Mouse (Mus musculus) intestine, postnatal 0 days (tissue): ENCODE data around the gene Fuom. TPM values are rescaled to one million over a fixed set of nuclear protein-coding genes. Genes with fewer than 3 reads are reported as not detected.

Experiments
- ATAC-seq: fragments of 200-750 bp; cut with Nextera tagmentation; 2 replicates; pipeline ENCODE4 v1.8.0; 2017; ENCODE audit warnings: mild to moderate bottlenecking, moderate TSS enrichment, moderate library complexity
- H3K27ac ChIP-seq: fragments of 300-500 bp; sonication (generic); 2 replicates; pipeline ENCODE4 v1.5.1; 2014; ENCODE audit warnings: mild to moderate bottlenecking, low read depth, low read length, moderate library complexity
- H3K27me3 ChIP-seq: fragments of 300-500 bp; sonication (generic); replicated peaks from 2 replicates; pipeline ENCODE4 v1.6.1; 2014; ENCODE audit warnings: low read length, mixed read lengths; ENCODE audit not compliant: control insufficient read depth, insufficient read depth
- H3K36me3 ChIP-seq: fragments of 300-500 bp; sonication (generic); 2 replicates; pipeline ENCODE4 v1.6.1; 2014; ENCODE audit warnings: mild to moderate bottlenecking, moderate library complexity; ENCODE audit not compliant: control insufficient read depth, insufficient read depth
- H3K4me1 ChIP-seq: fragments of 300-500 bp; sonication (generic); replicated peaks from 2 replicates; pipeline ENCODE4 v1.6.1; 2014; ENCODE audit warnings: antibody characterized with exemption, low read length, mixed read lengths; ENCODE audit not compliant: control insufficient read depth, insufficient read depth
- H3K4me2 ChIP-seq: fragments of 300-500 bp; sonication (generic); replicated peaks from 2 replicates; pipeline ENCODE4 v1.6.1; 2014; ENCODE audit warnings: low read depth, mild to moderate bottlenecking, moderate library complexity
- H3K4me3 ChIP-seq: fragments of 300-500 bp; sonication (generic); 2 replicates; pipeline ENCODE4 v1.5.1; 2014; ENCODE audit warnings: low read depth, low read length
- H3K9ac ChIP-seq: fragments of 300-500 bp; sonication (generic); 2 replicates; pipeline ENCODE4 v1.6.1; 2014; ENCODE audit warnings: mild to moderate bottlenecking, low read depth, low read length
- H3K9me3 ChIP-seq: fragments of 300-500 bp; sonication (generic); 2 replicates; pipeline ENCODE4 v1.6.1; 2016; ENCODE audit warnings: mixed run types; ENCODE audit not compliant: control insufficient read depth
- CTCF ChIP-seq: sonication (generic); IDR thresholded peaks from 2 replicates; pipeline ENCODE4 v1.5.1; 2016; ENCODE audit warnings: low read depth, mild to moderate bottlenecking, control low read depth, antibody characterized with exemption, moderate library complexity
- WGBS: fragments of 180-500 bp; shearing (Covaris S2); extraction: QIAGEN DNeasy Blood & Tissue Kit; methylation state at CpG from one replicate; pipeline ENCODE4 v1.1.7; 2014; 5-methylcytosine and 5-hydroxymethylcytosine counted together
- polyA plus RNA-seq: library from polyadenylated mRNA; unstranded; fragments of >200 nt; fragmentation: Nextera tagmentation; extraction: Ambion mirVana; gene quantifications from 2 replicates; pipeline ENCODE4 v1.2.1, GENCODE M21; 2015

The Fuom gene
- polyA plus RNA-seq, 1 experiment from 2014 or later = 138 TPM

DNA sequence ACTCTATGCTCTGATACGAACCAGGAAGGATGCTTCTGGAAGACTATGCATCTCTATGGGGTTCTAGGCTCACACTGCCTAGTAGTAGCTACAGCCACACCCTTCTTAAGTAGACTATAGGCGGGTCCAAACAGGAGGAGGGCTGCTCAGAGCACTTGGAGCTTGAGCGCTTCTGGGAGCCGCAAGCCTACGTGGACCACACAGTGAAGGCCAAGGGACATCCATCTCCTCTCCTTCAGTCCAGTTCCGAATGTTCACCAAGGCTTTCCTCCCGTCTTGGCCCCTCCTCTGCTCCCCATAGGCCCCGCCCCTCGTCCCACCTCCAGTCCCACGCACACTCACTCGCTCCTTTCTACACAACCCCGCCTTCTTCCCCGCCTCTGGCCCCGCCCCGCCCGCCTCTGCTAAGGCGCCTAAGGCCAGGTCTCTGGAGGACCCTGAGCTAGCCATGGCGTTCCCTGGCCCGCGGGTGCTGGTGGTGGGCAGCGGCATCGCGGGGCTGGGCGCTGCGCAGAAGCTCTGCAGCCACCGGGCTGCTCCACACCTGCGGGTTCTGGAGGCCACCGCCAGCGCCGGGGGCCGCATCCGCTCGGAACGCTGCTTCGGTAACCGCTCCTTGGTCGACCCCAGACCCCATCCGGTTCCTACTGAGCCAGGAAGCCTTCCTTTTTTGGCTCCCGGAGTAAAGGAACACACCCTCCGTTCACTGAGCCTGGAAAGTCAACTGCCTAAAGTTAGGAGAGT lies 23.2 kb upstream of the Fuom start:
- under 1% methylated on average over 39 of the region's 40 CpGs for WGBS
- Histone ChIP-seq H3K27ac (peak overlapping the region; percentile 50; the same call in 1 of the 2 replicates), H3K9ac (peak overlapping the region; percentile 87), H3K9me3 (no peaks in the 10 kb centered on the region), H3K4me3 (peak overlapping the region; percentile 89), H3K4me1 (no peaks in the 10 kb centered on the region), H3K27me3 (no peaks in the 10 kb centered on the region), H3K4me2 (peak overlapping the region; percentile 90), H3K36me3 (peaks cover 14% of the 10 kb centered on the region)
- ATAC-seq = peak; percentile 90
- TF ChIP-seq CTCF = no peak

DNA sequence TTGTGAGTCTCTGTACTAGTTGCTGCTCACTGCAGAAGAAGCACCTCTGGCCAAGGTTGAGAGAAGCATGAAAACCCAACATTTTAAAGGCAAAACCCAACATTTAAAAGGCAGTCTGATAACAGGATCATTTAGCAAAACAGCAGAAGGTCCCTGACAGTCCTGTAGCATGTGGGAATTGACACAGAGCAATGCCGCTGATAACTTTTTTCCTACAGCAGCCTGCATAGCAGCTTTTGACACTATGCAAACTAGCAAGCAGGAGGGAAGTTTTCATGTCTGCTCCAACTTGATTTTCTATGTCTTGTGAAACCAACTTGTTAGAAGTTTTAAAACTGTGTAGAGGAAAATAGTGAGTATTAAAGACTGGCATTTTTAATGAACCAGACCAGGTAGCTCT lies 22.1 kb upstream of the Fuom start:
- 98% methylated on average over 1 of the region's 1 CpGs for WGBS
- ATAC-seq = no peak
- H3K9me3 ChIP-seq = no peaks in the 10 kb centered on the region
- no peaks in the 10 kb centered on the region for H3K4me1 ChIP-seq
- H3K9ac ChIP-seq = no peak overlapping the region
- H3K27ac ChIP-seq = no peak overlapping the region
- H3K4me2 ChIP-seq = no peak overlapping the region
- TF ChIP-seq CTCF = no peak
- H3K4me3 ChIP-seq = no peak overlapping the region
- H3K27me3 ChIP-seq = no peaks in the 10 kb centered on the region
- H3K36me3 ChIP-seq = peaks cover 4% of the 10 kb centered on the region; the same call in 1 of the 2 replicates

DNA sequence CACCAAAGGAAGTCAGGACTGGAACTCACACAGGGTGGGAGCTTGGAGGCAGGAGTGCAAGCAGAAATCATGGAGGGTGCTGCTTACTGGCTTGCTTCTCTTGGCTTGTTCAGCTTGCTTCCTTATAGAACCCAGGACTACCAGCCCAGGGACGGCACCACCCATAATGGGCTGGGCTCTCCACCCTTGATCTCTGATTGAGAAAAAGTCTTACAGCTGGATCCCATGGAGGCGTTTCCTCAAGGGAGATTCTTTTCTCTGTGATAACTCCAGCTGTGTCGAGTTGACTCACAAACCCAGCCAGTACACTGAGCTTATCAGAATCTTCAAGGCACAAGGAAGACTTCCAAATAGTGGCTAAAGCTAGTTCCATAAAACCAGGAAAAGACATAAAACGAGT lies 20.5 kb upstream of the Fuom start:
- no peak for TF ChIP-seq CTCF
- Histone ChIP-seq H3K4me3 (no peak overlapping the region), H3K27ac (peak overlapping the region; percentile 60; the same call in 1 of the 2 replicates), H3K4me2 (peak overlapping the region; percentile 18), H3K36me3 (no peaks in the 10 kb centered on the region), H3K9me3 (no peaks in the 10 kb centered on the region), H3K4me1 (no peaks in the 10 kb centered on the region), H3K9ac (no peak overlapping the region), H3K27me3 (no peaks in the 10 kb centered on the region)
- WGBS = 19% methylated on average over 4 of the region's 4 CpGs
- peak; percentile 34 for ATAC-seq

DNA sequence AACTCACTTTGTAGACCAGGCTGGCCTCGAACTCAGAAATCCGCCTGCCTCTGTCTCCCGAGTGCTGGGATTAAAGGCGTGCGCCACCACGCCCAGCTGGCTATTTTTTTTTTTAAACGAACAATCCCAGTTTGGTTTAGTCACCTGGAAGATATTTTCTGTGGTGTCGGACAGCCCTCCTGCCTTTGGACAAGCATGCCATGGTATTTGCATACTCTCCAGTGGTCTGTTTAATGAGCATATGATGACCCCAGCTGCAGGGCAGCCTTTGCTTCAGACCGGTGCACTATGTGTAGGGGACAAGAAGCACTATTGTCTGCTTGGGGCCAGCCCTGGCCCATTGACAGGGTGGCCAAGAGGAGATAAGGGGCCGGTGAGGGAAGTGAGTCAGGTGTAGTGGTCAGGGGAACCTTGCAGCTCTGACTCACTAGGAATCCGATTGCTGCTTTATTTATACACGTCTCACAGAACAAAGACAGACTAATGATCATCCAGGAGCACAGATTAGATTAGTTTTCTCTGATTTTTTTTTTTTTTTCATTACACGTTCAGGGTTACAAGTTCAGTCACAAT lies 19.2 kb upstream of the Fuom start:
- ATAC-seq = peak; percentile 49
- no peak overlapping the region for H3K4me2 ChIP-seq
- no peak for TF ChIP-seq CTCF
- no peak overlapping the region for H3K4me3 ChIP-seq
- H3K9ac ChIP-seq = no peak overlapping the region
- no peaks in the 10 kb centered on the region for H3K36me3 ChIP-seq
- no peaks in the 10 kb centered on the region for H3K4me1 ChIP-seq
- H3K9me3 ChIP-seq = no peaks in the 10 kb centered on the region
- no peak overlapping the region for H3K27ac ChIP-seq
- H3K27me3 ChIP-seq = no peaks in the 10 kb centered on the region
- WGBS = 49% methylated on average over 10 of the region's 13 CpGs

DNA sequence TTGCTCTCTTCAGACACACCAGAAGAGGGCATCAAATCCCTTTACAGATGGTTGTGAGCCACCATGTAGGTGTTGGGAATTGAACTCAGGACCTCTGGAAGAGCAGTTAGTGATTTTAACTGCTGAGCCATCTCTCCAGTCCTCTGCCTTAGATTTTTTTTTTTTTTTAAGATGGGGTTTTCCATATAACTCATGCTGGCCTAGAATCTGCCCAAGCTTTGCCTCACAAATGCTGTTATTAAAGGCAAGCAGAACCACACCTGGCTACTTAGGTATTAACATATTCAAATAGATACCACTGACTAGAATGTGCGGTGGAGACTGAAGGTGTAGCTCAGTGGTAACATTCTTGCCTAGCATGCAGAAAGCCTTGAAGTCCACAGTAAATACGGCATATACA lies 18.2 kb upstream of the Fuom start:
- H3K36me3 ChIP-seq = no peaks in the 10 kb centered on the region
- no peak overlapping the region for H3K27ac ChIP-seq
- no peak overlapping the region for H3K9ac ChIP-seq
- WGBS = 96% methylated on average over 2 of the region's 2 CpGs
- no peaks in the 10 kb centered on the region for H3K27me3 ChIP-seq
- H3K4me3 ChIP-seq = no peak overlapping the region
- H3K9me3 ChIP-seq = no peaks in the 10 kb centered on the region
- ATAC-seq = no peak
- no peaks in the 10 kb centered on the region for H3K4me1 ChIP-seq
- no peak overlapping the region for H3K4me2 ChIP-seq
- TF ChIP-seq CTCF = no peak

DNA sequence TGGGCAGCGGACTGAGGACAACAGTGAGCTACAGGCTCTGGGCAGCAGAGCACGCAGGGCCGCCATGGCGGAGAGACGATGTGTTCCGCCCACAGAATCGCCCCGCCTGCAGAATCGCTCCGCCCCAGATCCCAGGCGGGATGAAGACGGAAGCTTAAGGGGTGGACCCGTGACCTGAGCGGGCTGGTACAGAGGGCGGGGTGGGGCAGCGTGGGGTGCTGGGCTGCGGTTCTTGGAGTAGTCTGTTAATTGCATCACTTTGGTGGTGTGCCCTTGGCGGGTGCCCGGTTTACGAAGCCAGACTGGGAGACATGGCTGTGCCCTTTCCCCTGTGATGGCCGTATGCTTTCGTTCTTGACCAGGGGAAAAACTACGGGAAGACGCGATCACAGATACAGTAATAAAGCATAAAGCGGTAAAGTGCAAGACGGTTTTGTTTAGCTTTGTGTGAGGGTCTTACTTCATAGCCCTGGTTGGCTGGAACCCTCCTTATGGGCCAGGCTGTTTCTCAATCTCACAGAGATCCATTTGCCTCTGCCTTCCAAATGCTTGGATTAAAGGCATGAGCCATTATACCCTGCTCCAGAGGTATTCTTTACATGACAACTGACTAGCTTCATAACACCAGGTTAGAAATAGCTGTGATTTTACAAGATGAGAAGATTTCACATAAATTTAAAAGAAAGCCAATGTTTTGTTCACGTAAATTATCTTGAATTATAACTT lies 14.3 kb upstream of the Fuom start, which contains the start of gene Echs1:
Gene Echs1, minus strand, starts transcription at position 148 of the 726 bp plus-strand sequence.
- no peak for TF ChIP-seq CTCF
- ATAC-seq = peak; percentile 88
- 4% methylated on average over 28 of the region's 28 CpGs for WGBS
- Histone ChIP-seq H3K4me2 (peak within 1 kb of the TSS; percentile 88), H3K27me3 (no peaks in the 10 kb centered on the region), H3K9me3 (no peaks in the 10 kb centered on the region), H3K9ac (peak within 1 kb of the TSS; percentile 74), H3K4me3 (peak within 1 kb of the TSS; percentile 76), H3K27ac (peak within 1 kb of the TSS; percentile 90), H3K4me1 (no peaks in the 10 kb centered on the region), H3K36me3 (peaks cover 17% of the 10 kb centered on the region)
